Mouse (Mus musculus) right cerebral cortex, adult 18-20 months (tissue): Measurements from ENCODE around the gene Olfr1281.
A peak's percentile ranks its signal among the peaks of the same experiment; 100 is the strongest.

Source experiments
- DNase-seq: peaks from one replicate; pipeline ENCODE4 v3.0.0; 2022; ENCODE audit warnings: mixed read lengths

Gene Olfr1281

DNA sequence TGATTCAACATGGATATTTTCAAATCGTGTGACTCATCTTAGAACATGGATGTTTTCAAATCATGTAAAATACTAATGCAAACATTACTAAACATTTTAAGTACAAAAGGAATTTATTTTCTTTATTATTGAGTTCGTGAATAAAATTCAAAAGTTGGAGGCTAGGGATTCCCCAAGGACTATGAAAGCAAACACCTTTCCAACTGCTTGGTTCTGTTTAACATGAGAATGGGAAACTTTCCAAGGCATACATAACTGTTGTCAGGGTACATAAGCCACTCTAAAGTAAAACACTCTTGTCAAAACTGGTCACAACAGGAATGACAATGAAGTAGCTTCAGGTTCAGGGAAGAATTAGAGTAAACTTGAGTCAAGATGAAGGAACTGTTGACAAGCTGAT is at the start of gene Olfr1281:
Olfr1281 (plus strand) TSS at position 301 of the 400 bp plus-strand sequence.
- no peak for DNase-seq

DNA sequence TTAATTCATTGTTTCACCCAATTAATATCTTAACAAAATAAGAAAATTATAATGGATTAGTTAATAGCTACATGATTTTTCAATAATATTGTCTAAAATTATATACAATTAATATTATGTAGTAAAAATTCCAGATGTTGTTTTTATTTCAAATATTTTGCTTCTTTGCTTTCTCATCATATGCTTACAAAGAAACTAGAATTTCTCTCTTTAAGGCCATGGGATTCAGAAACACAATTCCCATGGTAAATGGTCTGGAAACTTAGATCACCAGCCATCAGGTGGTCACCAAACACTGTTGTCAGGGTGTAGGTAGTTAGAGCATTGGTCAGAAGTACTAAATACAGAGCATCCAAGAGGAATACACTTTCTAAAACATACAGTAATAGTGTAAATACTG is 36.5 kb upstream of the Olfr1281 start, which contains the start of gene Olfr1278:
Olfr1278 (plus strand) TSS at position 301 of the 400 bp plus-strand sequence.
- no peak for DNase-seq

DNA sequence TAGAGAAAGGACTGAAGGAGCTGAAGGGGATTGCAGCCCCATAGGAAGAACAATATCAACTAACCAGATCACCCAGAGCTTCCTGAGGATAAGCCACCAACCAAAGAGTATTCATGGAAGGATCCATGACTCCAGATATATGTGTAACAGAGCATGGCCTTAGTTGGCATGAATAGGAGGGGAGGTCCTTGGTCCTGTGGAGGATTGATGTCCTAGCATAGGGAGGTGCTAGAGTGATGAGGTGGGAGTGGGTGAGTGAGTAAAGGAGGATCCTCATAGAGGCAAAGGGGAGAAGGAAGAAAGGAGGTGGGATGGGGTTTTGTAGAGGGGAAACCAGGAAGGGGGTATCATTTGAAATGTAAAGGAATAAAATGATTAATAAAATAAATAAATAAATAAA is 27.8 kb upstream of the Olfr1281 start:
- no peak for DNase-seq

DNA sequence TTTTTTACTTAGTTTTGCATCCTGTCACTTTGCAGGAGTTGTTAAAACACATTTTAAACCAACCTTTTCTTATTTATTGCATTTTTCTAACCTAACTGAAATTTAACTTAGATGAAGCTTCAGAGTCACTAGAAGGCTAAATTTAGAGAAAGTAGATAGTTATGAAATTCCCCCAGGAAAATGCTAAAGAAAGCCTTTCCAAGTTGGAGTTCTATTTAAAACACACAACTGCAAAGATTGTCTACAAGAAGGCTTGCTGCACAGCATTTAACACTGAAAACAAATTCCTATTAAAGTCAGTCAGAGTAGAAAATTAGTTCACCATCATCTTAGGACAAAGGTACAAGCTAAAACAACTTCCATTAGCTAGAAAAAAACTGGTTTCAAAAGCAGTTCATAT is 25.9 kb upstream of the Olfr1281 start, which contains the start of gene Olfr1279:
Olfr1279 (plus strand) TSS at position 262 of the 400 bp plus-strand sequence.
- DNase-seq: no peak

DNA sequence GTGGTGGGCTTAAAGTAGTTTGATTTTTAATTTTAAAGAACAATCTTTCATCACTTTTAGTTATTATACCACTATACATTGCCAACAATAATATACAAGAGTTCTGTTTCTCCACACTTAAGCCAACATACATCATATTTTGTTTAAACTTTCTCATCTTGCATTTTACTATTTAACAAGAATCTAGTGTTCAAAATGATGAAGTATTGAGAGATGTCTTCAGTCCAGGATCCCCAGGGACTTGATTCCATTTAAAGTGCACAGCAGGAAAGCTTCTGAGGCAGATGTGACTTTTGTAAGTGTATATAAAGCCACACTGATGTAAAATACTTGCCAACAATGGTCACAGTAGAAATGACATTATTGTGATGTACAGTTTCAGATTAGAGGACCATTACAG is 12.6 kb upstream of the Olfr1281 start, which contains the start of gene Olfr1280:
Olfr1280 (plus strand) TSS at position 301 of the 400 bp plus-strand sequence.
- DNase-seq: no peak

DNA sequence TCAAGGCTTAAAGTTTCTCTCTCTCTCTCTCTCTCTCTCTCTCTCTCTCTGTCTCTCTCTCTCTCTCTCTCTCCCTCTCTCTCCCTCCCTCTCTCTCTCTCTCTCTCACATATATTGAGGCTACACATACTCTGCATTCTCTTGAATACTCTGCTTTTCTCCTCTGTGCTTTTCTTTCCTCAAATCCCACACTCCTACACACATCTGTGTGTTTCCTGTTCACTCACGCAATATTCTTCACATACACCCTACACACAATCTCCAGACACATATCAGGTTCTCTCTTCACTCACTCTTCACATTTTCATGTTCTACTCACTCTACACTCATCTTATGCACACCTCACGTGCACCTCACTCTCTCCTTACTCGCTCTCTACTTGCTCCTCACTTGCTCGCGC is 7.4 kb downstream of the Olfr1281 start:
- peak; percentile 3 for DNase-seq

DNA sequence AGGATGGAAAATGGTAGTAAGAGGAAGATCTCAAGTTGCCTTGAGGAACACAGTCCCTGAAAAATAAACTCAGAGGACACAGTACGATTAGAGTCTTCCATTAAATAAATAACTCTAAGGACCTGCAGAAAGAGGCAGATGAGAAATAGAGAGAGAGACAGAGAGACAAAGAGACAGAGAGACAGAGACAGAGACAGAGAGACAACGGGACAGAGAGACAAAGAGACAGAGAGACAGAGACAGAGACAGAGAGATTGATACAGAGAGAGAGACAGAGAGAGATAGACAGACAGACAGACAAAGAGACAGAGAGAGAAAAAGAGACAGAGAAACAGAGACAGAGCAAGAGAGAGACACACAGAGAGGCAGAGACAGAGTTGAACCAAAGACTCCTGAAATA is 9.7 kb downstream of the Olfr1281 start, which contains the start of gene Olfr1282:
Olfr1282 (minus strand) TSS at position 101 of the 400 bp plus-strand sequence.
- no peak for DNase-seq

DNA sequence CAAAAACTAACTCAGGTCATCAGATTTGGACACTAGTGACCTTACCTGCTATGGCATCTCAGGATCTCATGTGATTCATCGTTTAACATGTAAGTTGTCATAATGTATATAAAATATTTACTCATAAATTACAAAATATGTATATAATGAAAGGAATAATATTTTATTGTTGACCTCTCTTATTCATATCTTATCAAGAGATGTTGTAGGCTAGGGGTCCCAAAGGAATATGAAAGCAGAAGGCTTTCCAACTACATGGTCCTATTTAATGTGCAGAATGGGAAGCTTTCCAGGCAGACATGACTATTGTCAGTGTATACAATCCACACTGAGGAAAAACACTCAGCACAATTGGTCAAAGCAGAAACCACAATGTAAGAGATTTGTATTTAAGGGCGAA is 40.2 kb downstream of the Olfr1281 start, which contains the start of gene Olfr1283:
Olfr1283 (plus strand) TSS at position 301 of the 400 bp plus-strand sequence.
- no peak for DNase-seq

DNA sequence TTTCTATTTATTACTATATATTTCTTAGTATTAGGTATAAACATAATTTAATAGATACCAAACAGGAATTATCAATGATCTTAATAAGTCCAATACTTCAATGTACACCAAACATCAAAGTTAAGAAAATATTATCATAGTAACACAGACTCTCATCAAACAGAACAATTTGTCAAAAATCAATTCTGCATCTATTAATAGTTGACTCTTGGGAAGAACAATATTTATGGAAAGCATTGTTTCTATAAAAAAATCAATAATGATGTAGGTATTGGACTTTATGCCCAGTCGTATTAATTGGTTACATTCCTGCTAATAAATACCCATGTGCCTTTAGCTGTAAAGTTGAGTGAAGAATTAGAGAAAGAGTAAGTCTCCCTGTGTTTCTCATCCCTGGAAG is 48.9 kb downstream of the Olfr1281 start, which contains the start of gene Olfr1284:
Olfr1284 (plus strand) TSS at position 301 of the 400 bp plus-strand sequence.
- no peak for DNase-seq
